In the genomic region with DNA sequence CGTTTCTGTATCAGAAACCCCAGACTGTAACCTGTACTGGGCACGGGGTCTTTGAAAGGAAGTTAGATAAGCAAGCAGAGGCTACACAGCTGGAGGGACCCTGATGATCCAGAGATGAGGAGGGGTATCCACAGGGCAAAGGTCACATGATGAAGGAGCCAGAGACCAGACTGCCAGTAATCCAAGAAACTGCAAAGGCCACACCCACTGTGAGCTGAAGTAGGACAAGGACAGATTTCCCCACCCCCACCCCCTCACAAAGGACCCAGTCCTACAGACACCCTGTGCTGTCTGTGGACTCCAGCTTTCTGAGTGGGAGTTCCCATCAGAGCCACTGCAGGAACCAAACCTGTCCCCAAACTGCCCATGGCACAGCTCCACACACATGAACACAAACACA, we compare ENCODE assay signal across 26 mouse cellular contexts.
"Had no signal": no experiment of that assay in that cellular context is flagged by ENCODE, and none has a peak within 500 bp of the region (broad histone marks: within the 10 kb centered on the region; RNA-seq: fewer than 3 reads in every experiment).

No protein-coding gene starts in this region.

- H3K27ac ChIP-seq: gastrocnemius, adult 2 months; heart, embryonic 10.5 days; hindbrain, embryonic 13.5 days; hindbrain, embryonic 15.5 days; hindbrain, postnatal 0 days; kidney, embryonic 15.5 days; kidney, postnatal 0 days; left cerebral cortex, adult 2 months; limb, embryonic 10.5 days; limb, embryonic 12.5 days; liver, embryonic 13.5 days had no signal

- H3K36me3 ChIP-seq: heart, embryonic 10.5 days; heart, embryonic 12.5 days; hindbrain, embryonic 13.5 days; hindbrain, embryonic 15.5 days; kidney, embryonic 15.5 days; limb, embryonic 10.5 days; limb, embryonic 12.5 days; liver, embryonic 13.5 days had no signal

- H3K4me2 ChIP-seq: heart, embryonic 12.5 days; hindbrain, embryonic 13.5 days; hindbrain, embryonic 15.5 days; kidney, embryonic 15.5 days; limb, embryonic 12.5 days; liver, embryonic 11.5 days; liver, embryonic 13.5 days had no signal

- H3K9ac ChIP-seq: heart, embryonic 12.5 days; hindbrain, embryonic 13.5 days; hindbrain, embryonic 15.5 days; kidney, embryonic 15.5 days; limb, embryonic 12.5 days; liver, embryonic 13.5 days had no signal

- H3K4me1 ChIP-seq: heart, embryonic 12.5 days; hindbrain, embryonic 13.5 days; kidney, embryonic 15.5 days; limb, embryonic 10.5 days; limb, embryonic 12.5 days; liver, embryonic 13.5 days had no signal

- H3K9me3 ChIP-seq: heart, embryonic 10.5 days; hindbrain, embryonic 13.5 days; hindbrain, embryonic 15.5 days; kidney, embryonic 15.5 days; limb, embryonic 10.5 days had no signal

- DNase-seq: gastrocnemius, adult 2 months; gastrocnemius, postnatal 10 days; gastrocnemius, postnatal 25 days; heart, adult 18-20 months; heart, postnatal 10 days; heart, postnatal 36 days; kidney, adult 11 months; kidney, adult 2 months; kidney, adult 9 months; kidney, postnatal 14 days; kidney, postnatal 36 days; layer of hippocampus, adult 9-11 months; liver; liver, embryonic 13.5 days had no signal

- ATAC-seq: hindbrain, postnatal 0 days; intestine, embryonic 16.5 days had no signal

- H3K27me3 ChIP-seq: hindbrain, embryonic 13.5 days; hindbrain, embryonic 15.5 days; kidney, embryonic 15.5 days; liver, embryonic 13.5 days had no signal

- H3K4me3 ChIP-seq: gastrocnemius, adult 2 months; heart, embryonic 10.5 days; heart, embryonic 12.5 days; hindbrain, embryonic 13.5 days; hindbrain, embryonic 15.5 days; kidney, embryonic 15.5 days; left cerebral cortex, adult 2 months; limb, embryonic 10.5 days; limb, embryonic 12.5 days; liver, embryonic 13.5 days had no signal
